27 mouse cellular contexts compared by ENCODE assay signal in genomic region chr14:27355937-27356336, GRCm38 (mm10).
A peak's percentile ranks its signal among the peaks of the same experiment; 100 is the strongest.
DNase-seq lines count a peak whose midpoint lies in the region; ATAC-seq and TF ChIP-seq lines count a peak whose summit lies in the region.
"Had no signal": no experiment of that assay in that cellular context is flagged by ENCODE, and none has a peak within 500 bp of the region (broad histone marks: within the 10 kb centered on the region; RNA-seq: fewer than 3 reads in every experiment).

No protein-coding gene starts in this region.

- TF ChIP-seq EP300 in lung, postnatal 0 days (IDR thresholded peaks at IDR 0.05) = no peak

- H3K27ac ChIP-seq in heart, embryonic 10.5 days = no peak overlapping the region
- peak overlapping the region; percentile 27 for H3K27ac ChIP-seq in lung, postnatal 0 days (ENCODE audit: low read length)
- H3K27ac ChIP-seq in forebrain, embryonic 12.5 days = no peak overlapping the region
- H3K27ac ChIP-seq: embryonic facial prominence, embryonic 10.5 days; embryonic facial prominence, embryonic 15.5 days; forebrain, embryonic 13.5 days; heart, embryonic 15.5 days; intestine, embryonic 15.5 days; limb, embryonic 12.5 days; liver, embryonic 13.5 days; midbrain, embryonic 13.5 days had no signal

- no peak overlapping the region for H3K4me3 ChIP-seq in heart, embryonic 10.5 days
- no peak overlapping the region for H3K4me3 ChIP-seq in lung, postnatal 0 days (ENCODE audit: low read depth, low read length)
- H3K4me3 ChIP-seq in forebrain, embryonic 12.5 days (replicated peaks) = no peak overlapping the region
- H3K4me3 ChIP-seq: embryonic facial prominence, embryonic 10.5 days; embryonic facial prominence, embryonic 15.5 days; forebrain, embryonic 13.5 days; heart, embryonic 15.5 days; intestine, embryonic 15.5 days; limb, embryonic 12.5 days; liver, embryonic 13.5 days; midbrain, embryonic 13.5 days had no signal

- H3K4me1 ChIP-seq in heart, embryonic 10.5 days = peaks cover 22% of the 10 kb centered on the region
- H3K4me1 ChIP-seq in lung, postnatal 0 days (ENCODE audit: insufficient read depth, low read depth, low read length) = peaks cover 31% of the 10 kb centered on the region; the same call in 1 of the 2 replicates
- 0 out of 2 replicates have a peak, but pooled peaks cover 4% of the 10 kb centered on the region for H3K4me1 ChIP-seq in forebrain, embryonic 12.5 days
- H3K4me1 ChIP-seq: forebrain, embryonic 13.5 days; midbrain, embryonic 13.5 days had no signal

- no peak overlapping the region for H3K9ac ChIP-seq in lung, postnatal 0 days (replicated peaks; ENCODE audit: low read depth)
- no peak overlapping the region for H3K9ac ChIP-seq in forebrain, embryonic 12.5 days
- H3K9ac ChIP-seq: embryonic facial prominence, embryonic 15.5 days; forebrain, embryonic 13.5 days; heart, embryonic 15.5 days; intestine, embryonic 15.5 days; limb, embryonic 12.5 days; liver, embryonic 13.5 days; midbrain, embryonic 13.5 days had no signal

- no peak for ATAC-seq in lung, postnatal 0 days
- 0 out of 2 replicates have a peak, but pooled peaks have one; percentile 20 for ATAC-seq in granulocyte monocyte progenitor cell, adult 5-6 weeks (replicated peaks; ENCODE audit: poor library complexity, severe bottlenecking)
- ATAC-seq in forebrain, embryonic 12.5 days (ENCODE audit: low FRiP score) = no peak
- ATAC-seq: forebrain, embryonic 13.5 days; hindbrain, embryonic 16.5 days; intestine, embryonic 15.5 days; midbrain, embryonic 13.5 days had no signal

- no peaks in the 10 kb centered on the region for H3K27me3 ChIP-seq in heart, embryonic 10.5 days (ENCODE audit: insufficient read depth, poor library complexity, severe bottlenecking)
- no peaks in the 10 kb centered on the region for H3K27me3 ChIP-seq in lung, postnatal 0 days (replicated peaks; ENCODE audit: insufficient read depth, low read length)
- H3K27me3 ChIP-seq in forebrain, embryonic 12.5 days = no peaks in the 10 kb centered on the region
- H3K27me3 ChIP-seq: embryonic facial prominence, embryonic 15.5 days; forebrain, embryonic 13.5 days; heart, embryonic 15.5 days; intestine, embryonic 15.5 days; limb, embryonic 12.5 days; liver, embryonic 13.5 days; midbrain, embryonic 13.5 days had no signal

- H3K4me2 ChIP-seq in lung, postnatal 0 days (replicated peaks; ENCODE audit: low read depth, low read length) = no peak overlapping the region
- no peak overlapping the region for H3K4me2 ChIP-seq in forebrain, embryonic 12.5 days
- H3K4me2 ChIP-seq: embryonic facial prominence, embryonic 15.5 days; forebrain, embryonic 13.5 days; heart, embryonic 15.5 days; intestine, embryonic 15.5 days; limb, embryonic 12.5 days; liver, embryonic 13.5 days; midbrain, embryonic 13.5 days had no signal

- TF ChIP-seq CTCF in lung, postnatal 0 days (IDR thresholded peaks at IDR 0.05) = no peak

- no peaks in the 10 kb centered on the region for H3K36me3 ChIP-seq in heart, embryonic 10.5 days
- no peaks in the 10 kb centered on the region for H3K36me3 ChIP-seq in lung, postnatal 0 days (ENCODE audit: insufficient read depth, low read length)
- no peaks in the 10 kb centered on the region for H3K36me3 ChIP-seq in forebrain, embryonic 12.5 days (replicated peaks)
- H3K36me3 ChIP-seq: embryonic facial prominence, embryonic 10.5 days; embryonic facial prominence, embryonic 15.5 days; heart, embryonic 15.5 days; intestine, embryonic 15.5 days; liver, embryonic 13.5 days; midbrain, embryonic 13.5 days had no signal

- peak; percentile 91 for DNase-seq in heart, adult 11 months
- no peak for DNase-seq in heart, embryonic 10.5 days (ENCODE audit: low spot score)
- no peak for DNase-seq in lung, postnatal 0 days (ENCODE audit: low spot score)
- DNase-seq in lung, postnatal 25 days (ENCODE audit: low spot score) = no peak
- DNase-seq in B cell, adult 2 months = peak; percentile 35
- DNase-seq in Muller cell, postnatal 12 days (ENCODE audit: inconsistent ontology term) = no peak
- DNase-seq: adrenal gland, postnatal 14 days; cerebellum, adult 2 months; cerebellum, postnatal 25 days; gastrocnemius, postnatal 25 days; kidney, adult 2 months; kidney, postnatal 10 days; liver, embryonic 13.5 days; lung, adult 2 months; lung, postnatal 4 days; right cerebral cortex, adult 18-20 months; thymus, postnatal 36 days had no signal

- 87% methylated on average over 4 of the region's 4 CpGs for WGBS in heart, embryonic 10.5 days
- 75% methylated on average over 4 of the region's 4 CpGs for WGBS in lung, postnatal 0 days
- WGBS in forebrain, embryonic 12.5 days = 91% methylated on average over 4 of the region's 4 CpGs

- no peaks in the 10 kb centered on the region for H3K9me3 ChIP-seq in heart, embryonic 10.5 days
- no peaks in the 10 kb centered on the region for H3K9me3 ChIP-seq in lung, postnatal 0 days (ENCODE audit: low read length)
- no peaks in the 10 kb centered on the region for H3K9me3 ChIP-seq in forebrain, embryonic 12.5 days
- H3K9me3 ChIP-seq: embryonic facial prominence, embryonic 10.5 days; embryonic facial prominence, embryonic 15.5 days; forebrain, embryonic 13.5 days; heart, embryonic 15.5 days; intestine, embryonic 15.5 days; limb, embryonic 12.5 days; liver, embryonic 13.5 days; midbrain, embryonic 13.5 days had no signal

Comparison
In these comparisons a context has a peak if more than half of its experiments do, and no peak if none do; other contexts are left out.
1. DNase-seq: peak in heart, adult 11 months (single experiment) and B cell, adult 2 months (2 of 2); none in heart, embryonic 10.5 days (single experiment), lung, postnatal 0 days (single experiment), lung, postnatal 25 days (single experiment) and Muller cell, postnatal 12 days (single experiment).